Mouse (Mus musculus) heart, adult 2 months (tissue): ENCODE measurements around the gene Cdk2ap2. TPM values are rescaled to one million over a fixed set of nuclear protein-coding genes. Genes with fewer than 3 reads are reported as not detected.

Experiments used
- DNase-seq, 2 experiments: peaks; one replicate each; pipeline ENCODE4 v3.0.0; 2021
- H3K27ac ChIP-seq: fragments of 200-600 bp; 2 replicates; pipeline ENCODE4 v1.8.1; 2022
- H3K27me3 ChIP-seq: fragments of 200-500 bp; 2 replicates; pipeline ENCODE4 v1.6.1; 2012; ENCODE audit warnings: mild to moderate bottlenecking, low read length, inconsistent platforms, mixed read lengths; ENCODE audit not compliant: control insufficient read depth, insufficient read depth
- H3K36me3 ChIP-seq: fragments of 200-500 bp; 2 replicates; pipeline ENCODE4 v1.6.1; 2012; ENCODE audit warnings: low read length, inconsistent platforms; ENCODE audit not compliant: control insufficient read depth, insufficient read depth
- H3K4me1 ChIP-seq: fragments of 200-500 bp; 2 replicates; pipeline ENCODE4 v1.6.1; 2011; ENCODE audit warnings: low read length; ENCODE audit not compliant: control insufficient read depth, insufficient read depth
- H3K4me3 ChIP-seq: fragments of 200-600 bp; 2 replicates; pipeline ENCODE4 v1.8.1; 2022
- H3K79me2 ChIP-seq: fragments of 200-500 bp; replicated peaks from 2 replicates; pipeline ENCODE4 v1.6.1; 2012; ENCODE audit warnings: mild to moderate bottlenecking, inconsistent platforms, low read length, moderate library complexity, mixed read lengths; ENCODE audit not compliant: control insufficient read depth, insufficient read depth
- H3K9ac ChIP-seq: fragments of 200-500 bp; 2 replicates; pipeline ENCODE4 v1.6.1; 2012; ENCODE audit warnings: low read depth, mild to moderate bottlenecking, control low read depth, inconsistent platforms, low read length, mixed read lengths
- CTCF ChIP-seq: fragments of 200-600 bp; IDR thresholded peaks from 2 replicates; pipeline ENCODE4 v1.8.1; 2022; ENCODE audit warnings: antibody characterized with exemption, mild to moderate bottlenecking, moderate library complexity
- EP300 ChIP-seq: fragments of 200-500 bp; IDR thresholded peaks from 2 replicates; pipeline ENCODE4 v1.6.1; 2011; ENCODE audit warnings: low read depth, low read length, control low read depth; ENCODE audit not compliant: insufficient read depth
- POLR2A ChIP-seq: fragments of 200-500 bp; IDR thresholded peaks from 2 replicates; pipeline ENCODE4 v1.6.1; 2011; ENCODE audit warnings: mild to moderate bottlenecking, low read depth, low read length, control low read depth; ENCODE audit not compliant: insufficient read depth
- WGBS: fragments of 180-500 bp; shearing (Covaris S2); methylation state at CpG from one replicate; pipeline ENCODE4 v1.1.7; 2018; 5-methylcytosine and 5-hydroxymethylcytosine counted together
- intact Hi-C: fragments of 180-260 bp; cut with DNase I; formaldehyde crosslinking; loops from one replicate; pipeline ENCODE4 v1.15.1; 2025
- polyA plus RNA-seq: library from polyadenylated mRNA; depleted of rRNA; stranded (reverse); fragments of >200 nt; gene quantifications from 2 replicates; pipeline ENCODE4 v1.2.3, GENCODE M21; 2012
- total RNA-seq, 2 experiments: library from RNA; stranded (reverse); gene quantifications; 2 replicates each; pipeline ENCODE4 v1.2.3; 2021

Cdk2ap2 gene
- total and polyA plus RNA-seq, 3 experiments = 39.9 to 85.3 (median 43.2) TPM

- 31% methylated on average over 5 of the region's 5 CpGs for WGBS
- peak overlapping the region; percentile 61 for H3K27ac ChIP-seq
- H3K36me3 ChIP-seq = no peaks in the 10 kb centered on the region
Observed at GRCm38 (mm10) chr19:4113806-4114230, 16.8 kb downstream of the Cdk2ap2 start.

DNA sequence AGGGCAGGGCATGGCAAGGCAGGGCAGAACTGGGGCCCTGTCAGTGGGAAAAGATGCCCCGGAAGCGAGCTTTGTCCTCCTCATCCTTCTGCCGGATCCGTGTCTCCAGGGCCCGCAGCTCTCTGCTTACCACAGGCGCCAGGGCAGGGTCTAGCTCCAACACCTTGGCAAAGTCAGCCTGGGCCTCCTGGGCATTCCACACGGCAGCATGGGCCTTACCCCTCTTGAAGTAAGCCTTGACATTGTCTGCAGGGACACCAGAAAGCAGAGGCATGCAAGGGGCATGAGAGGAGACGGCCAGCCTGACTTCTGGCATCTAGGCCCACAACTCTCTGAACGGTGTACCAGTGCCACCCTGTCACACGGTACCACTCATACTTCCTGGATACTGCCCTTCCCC is 17.6 kb downstream of the Cdk2ap2 start:
- no peaks in the 10 kb centered on the region for H3K79me2 ChIP-seq
- H3K36me3 ChIP-seq = no peaks in the 10 kb centered on the region
- H3K4me3 ChIP-seq = no peak overlapping the region
- H3K4me1 ChIP-seq = peaks cover 10% of the 10 kb centered on the region
- intact Hi-C loops = no loop called here
- DNase-seq = no peak
- TF ChIP-seq POLR2A = no peak
- WGBS = 87% methylated on average over 10 of the region's 10 CpGs
- no peak overlapping the region for H3K27ac ChIP-seq
- H3K9ac ChIP-seq = no peak overlapping the region
- no peaks in the 10 kb centered on the region for H3K27me3 ChIP-seq

More at GRCm38 (mm10) chr19:4113806-4114230, 16.8 kb downstream of the Cdk2ap2 start:
- no peak overlapping the region; the same call in 1 of the 2 replicates for H3K9ac ChIP-seq
- intact Hi-C loops = no loop called here
- H3K4me1 ChIP-seq = peaks cover 10% of the 10 kb centered on the region
- TF ChIP-seq POLR2A (no peak), CTCF (no peak), EP300 (no peak)
- no peaks in the 10 kb centered on the region for H3K79me2 ChIP-seq
- H3K27me3 ChIP-seq = no peaks in the 10 kb centered on the region
- no peak overlapping the region for H3K4me3 ChIP-seq
- peak in 1 of 2 experiments; percentile 66 for DNase-seq

GRCm38 (mm10) chr19:4115144-4115543 is 18.2 kb downstream of the Cdk2ap2 start:
- H3K4me1 ChIP-seq = peaks cover 10% of the 10 kb centered on the region
- H3K9ac ChIP-seq = no peak overlapping the region
- H3K4me3 ChIP-seq = no peak overlapping the region
- DNase-seq = no peak
- 89% methylated on average over 10 of the region's 10 CpGs for WGBS
- no peak for TF ChIP-seq EP300
- no peak for TF ChIP-seq POLR2A
- TF ChIP-seq CTCF = no peak
- no peaks in the 10 kb centered on the region for H3K27me3 ChIP-seq
- H3K27ac ChIP-seq = no peak overlapping the region
- intact Hi-C loops = no loop called here
- no peaks in the 10 kb centered on the region for H3K36me3 ChIP-seq
- no peaks in the 10 kb centered on the region for H3K79me2 ChIP-seq

- intact Hi-C loops = no loop called here
- no peaks in the 10 kb centered on the region for H3K27me3 ChIP-seq
- 84% methylated on average over 11 of the region's 11 CpGs for WGBS
Observed at GRCm38 (mm10) chr19:4115816-4116215, 18.8 kb downstream of the Cdk2ap2 start.

GRCm38 (mm10) chr19:4117006-4117405 is 20.0 kb downstream of the Cdk2ap2 start:
- no peak for DNase-seq
- no peak overlapping the region for H3K9ac ChIP-seq
- no peak overlapping the region for H3K4me3 ChIP-seq
- peaks cover 2% of the 10 kb centered on the region; the same call in 1 of the 2 replicates for H3K36me3 ChIP-seq
- H3K27me3 ChIP-seq = no peaks in the 10 kb centered on the region
- peaks cover 16% of the 10 kb centered on the region for H3K4me1 ChIP-seq
- intact Hi-C loops = no loop called here
- TF ChIP-seq EP300 (no peak), POLR2A (no peak), CTCF (no peak)
- H3K79me2 ChIP-seq = no peaks in the 10 kb centered on the region
- 95% methylated on average over 7 of the region's 7 CpGs for WGBS
- H3K27ac ChIP-seq = no peak overlapping the region

More at GRCm38 (mm10) chr19:4115816-4116215, 18.8 kb downstream of the Cdk2ap2 start:
- no peaks in the 10 kb centered on the region for H3K79me2 ChIP-seq
- H3K4me3 ChIP-seq = no peak overlapping the region
- no peak for TF ChIP-seq EP300
- TF ChIP-seq CTCF = no peak
- TF ChIP-seq POLR2A = no peak
- peaks cover 2% of the 10 kb centered on the region; the same call in 1 of the 2 replicates for H3K36me3 ChIP-seq
- no peak overlapping the region for H3K27ac ChIP-seq
- no peak for DNase-seq
- peaks cover 14% of the 10 kb centered on the region for H3K4me1 ChIP-seq
- H3K9ac ChIP-seq = no peak overlapping the region

GRCm38 (mm10) chr19:4118350-4118749 is 21.4 kb downstream of the Cdk2ap2 start:
- Histone ChIP-seq H3K4me1 (peaks cover 9% of the 10 kb centered on the region), H3K36me3 (peaks cover 2% of the 10 kb centered on the region; the same call in 1 of the 2 replicates), H3K27ac (no peak overlapping the region), H3K9ac (no peak overlapping the region), H3K27me3 (no peaks in the 10 kb centered on the region), H3K79me2 (no peaks in the 10 kb centered on the region), H3K4me3 (no peak overlapping the region)
- DNase-seq = no peak
- TF ChIP-seq POLR2A (no peak), EP300 (no peak), CTCF (no peak)
- 96% methylated on average over 2 of the region's 2 CpGs for WGBS
- intact Hi-C loops = no loop called here
